Mouse (Mus musculus) thymus, adult 2 months (tissue): ENCODE data around the gene Slc24a4.

Experiments used
- CTCF ChIP-seq: fragments of 200-500 bp; IDR thresholded peaks from 2 replicates; pipeline ENCODE4 v1.5.1; 2012; ENCODE audit warnings: mild to moderate bottlenecking, control low read depth, low read length, moderate library complexity, borderline replicate concordance; ENCODE audit not compliant: control insufficient read depth, poor library complexity, insufficient read depth; ENCODE audit errors: extremely low read depth
- POLR2A ChIP-seq: fragments of 200-500 bp; IDR thresholded peaks from 2 replicates; pipeline ENCODE4 v1.6.1; 2012; ENCODE audit warnings: mild to moderate bottlenecking, low read length, control low read depth, moderate library complexity; ENCODE audit not compliant: control insufficient read depth, poor library complexity, insufficient read depth; ENCODE audit errors: extremely low read depth

GRCm38 (mm10) chr12:102235551-102235950, 107.0 kb downstream of the Slc24a4 start:
- TF ChIP-seq CTCF (no peak), POLR2A (no peak)
